Mouse (Mus musculus): ENCODE measurements around the gene C1qtnf1.
A peak's percentile ranks its signal among the peaks of the same experiment; 100 is the strongest.

Gene C1qtnf1

GRCm38 (mm10) chr11:118410479-118410878 lies 17.5 kb upstream of the C1qtnf1 start:
- DNase-seq (ENCODE audit: low read depth, low spot score): no peak

DNA sequence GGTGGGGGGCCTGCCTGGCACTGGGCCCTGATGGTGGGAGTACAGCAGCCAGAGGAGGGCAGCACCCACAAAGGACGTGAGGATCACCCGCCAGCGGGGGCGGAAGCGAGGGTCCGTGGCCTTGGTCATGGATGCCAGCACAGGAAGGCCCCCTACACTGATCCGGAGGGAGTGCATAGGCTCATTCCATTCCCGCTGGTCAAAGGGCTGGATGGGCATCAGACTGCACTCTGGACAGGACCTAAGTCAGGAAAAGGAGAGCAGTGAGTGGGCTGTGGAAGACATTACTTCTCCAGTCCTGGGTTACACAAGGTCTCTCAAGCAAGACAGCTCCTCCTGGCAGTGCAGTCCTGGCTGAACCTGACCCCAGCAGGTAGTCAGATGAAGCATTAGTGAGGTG lies 16.7 kb upstream of the C1qtnf1 start:
- no peak for DNase-seq (ENCODE audit: low read depth, low spot score)

DNA sequence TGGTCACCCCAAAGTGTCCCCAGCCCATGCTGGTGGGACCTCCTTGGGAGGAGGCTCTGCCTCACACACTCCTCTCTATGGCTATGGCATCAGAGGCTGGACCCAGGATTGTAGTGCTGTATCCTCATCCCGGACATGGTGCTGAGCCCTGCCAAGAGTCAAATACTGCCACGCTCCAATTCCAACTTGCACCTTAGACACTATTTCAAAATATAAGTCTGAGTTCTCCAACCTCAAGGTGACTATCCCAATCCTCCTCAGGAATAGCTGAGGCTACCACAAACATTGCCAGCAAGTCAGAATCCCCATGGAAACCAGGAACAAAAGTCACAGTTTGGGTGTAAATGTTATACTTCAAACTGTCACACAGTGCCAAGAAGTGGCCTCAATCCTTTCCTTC lies 15.4 kb upstream of the C1qtnf1 start:
- no peak for DNase-seq (ENCODE audit: low read depth, low spot score)

- DNase-seq (ENCODE audit: low read depth, low spot score): peak; percentile 82
Measured at GRCm38 (mm10) chr11:118413055-118413454, 14.9 kb upstream of the C1qtnf1 start.

GRCm38 (mm10) chr11:118414270-118414669 lies 13.7 kb upstream of the C1qtnf1 start:
- DNase-seq (ENCODE audit: low read depth, low spot score): no peak

GRCm38 (mm10) chr11:118415630-118416029 lies 12.4 kb upstream of the C1qtnf1 start:
- no peak for DNase-seq (ENCODE audit: low read depth, low spot score)

DNA sequence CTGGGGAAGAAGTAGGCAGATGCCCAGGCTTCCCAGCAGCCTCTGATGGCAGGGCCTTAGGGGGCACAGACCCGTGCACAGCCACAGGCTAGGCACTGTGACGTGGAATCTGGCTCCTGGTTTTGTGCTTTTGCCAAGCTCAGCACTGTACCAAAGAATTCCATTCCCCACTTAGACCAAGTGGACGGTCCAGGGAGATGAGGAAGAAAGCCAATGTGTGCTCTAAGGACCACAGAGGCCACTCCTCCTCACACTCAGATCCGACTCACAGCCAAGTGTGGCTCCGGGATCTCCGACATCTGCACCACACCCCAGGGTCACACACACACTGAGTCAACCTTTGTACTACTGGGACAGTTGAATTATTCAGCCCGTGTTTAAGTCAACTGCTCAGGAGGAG lies 12.0 kb upstream of the C1qtnf1 start:
- no peak for DNase-seq (ENCODE audit: low read depth, low spot score)

DNA sequence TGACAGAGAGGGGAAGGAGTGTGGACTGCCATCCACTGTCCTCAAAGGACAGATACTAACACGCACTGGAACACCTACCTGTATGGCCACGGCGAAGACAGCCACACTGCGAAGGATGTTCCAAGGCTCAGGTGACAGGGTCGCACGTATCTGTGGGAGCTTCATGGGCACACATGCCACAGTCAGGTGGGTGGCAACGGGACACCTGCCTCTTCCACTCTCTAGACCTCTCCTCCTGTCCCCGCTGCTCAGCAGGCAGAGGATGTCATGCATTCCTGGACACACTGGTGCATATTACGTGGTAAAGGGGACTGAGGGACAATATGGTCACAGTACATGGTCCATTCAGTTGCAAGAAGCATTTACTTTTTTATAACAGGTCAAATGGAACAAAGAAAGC lies 10.5 kb upstream of the C1qtnf1 start:
- no peak for DNase-seq (ENCODE audit: low read depth, low spot score)

DNA sequence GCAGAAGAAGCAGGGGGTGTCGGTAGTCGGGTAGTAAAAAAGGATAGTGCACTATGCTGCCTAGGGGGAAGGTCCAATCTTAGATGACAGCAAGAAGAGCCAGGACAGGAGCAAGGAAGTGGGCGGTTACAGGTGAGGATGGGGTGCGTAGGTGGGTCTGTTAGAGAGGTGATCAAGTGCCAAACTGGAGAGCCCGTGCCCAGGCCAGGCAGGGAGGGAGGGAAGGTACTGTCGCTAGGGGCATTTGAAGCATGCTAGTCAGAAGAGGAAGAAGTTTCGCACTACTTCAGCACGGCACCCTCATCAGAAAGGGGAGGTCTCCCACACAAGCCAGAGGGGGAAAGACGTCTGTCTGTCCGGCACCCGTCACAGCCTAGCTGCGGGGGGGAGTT lies 9.6 kb upstream of the C1qtnf1 start:
- peak; percentile 41 for DNase-seq (ENCODE audit: low read depth, low spot score)

DNA sequence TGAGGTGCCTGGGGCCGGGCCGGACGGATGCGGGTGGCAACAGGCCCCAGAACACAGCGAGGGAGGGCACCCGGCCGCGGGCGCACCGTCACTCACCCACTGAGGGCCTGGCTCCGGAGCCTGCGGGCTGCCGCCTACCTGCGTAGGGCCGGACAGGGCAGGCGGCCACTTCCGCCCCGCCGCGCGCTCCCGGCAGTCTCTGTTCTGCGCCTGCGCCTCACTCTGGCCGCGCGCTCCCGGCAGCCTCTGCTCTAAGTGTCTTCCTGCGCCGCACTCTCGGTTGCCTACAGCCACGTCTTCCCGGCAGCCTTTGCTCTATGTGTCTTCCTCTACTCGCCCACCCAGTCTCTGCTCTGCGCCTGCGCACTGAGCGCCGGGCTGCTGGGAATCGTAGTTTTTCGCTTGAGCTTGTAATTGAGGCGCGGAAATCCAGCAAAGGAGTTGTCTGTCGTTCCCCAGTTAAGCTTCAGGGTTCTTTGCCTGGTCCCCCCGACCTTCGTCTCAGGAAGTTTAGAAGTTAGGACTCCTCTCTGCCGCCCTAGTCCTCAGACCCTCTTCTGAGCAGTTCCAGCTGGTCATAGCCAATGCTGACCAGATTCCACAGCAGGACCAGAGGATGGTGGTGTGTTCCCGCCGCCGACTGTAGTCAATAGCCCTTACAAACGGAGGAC lies 9.0 kb upstream of the C1qtnf1 start, which contains the start of gene Cant1:
Gene Cant1, minus strand, starts transcription at position 253 of the 671 bp plus-strand sequence.
- DNase-seq (ENCODE audit: low read depth, low spot score): peak; percentile 100

DNA sequence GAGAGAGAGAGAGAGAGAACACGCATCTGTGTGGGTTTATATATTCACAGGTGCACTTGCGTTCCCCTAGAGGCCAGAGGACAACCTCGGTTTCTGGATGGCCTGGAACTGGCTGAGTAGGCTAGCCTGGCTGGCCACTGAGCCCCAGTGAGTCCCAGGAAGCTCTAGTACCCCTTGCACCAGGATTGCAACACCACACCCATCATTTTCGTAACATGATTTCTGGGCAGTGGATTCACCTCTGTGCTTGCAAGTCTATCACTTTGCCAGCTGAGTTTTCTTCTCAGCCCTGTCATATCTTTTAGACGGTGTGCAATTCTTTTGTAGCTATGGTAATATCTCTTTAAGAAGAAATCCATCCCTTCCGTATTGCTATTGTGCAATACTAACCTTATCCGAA lies 7.7 kb upstream of the C1qtnf1 start:
- DNase-seq (ENCODE audit: low read depth, low spot score): no peak

DNA sequence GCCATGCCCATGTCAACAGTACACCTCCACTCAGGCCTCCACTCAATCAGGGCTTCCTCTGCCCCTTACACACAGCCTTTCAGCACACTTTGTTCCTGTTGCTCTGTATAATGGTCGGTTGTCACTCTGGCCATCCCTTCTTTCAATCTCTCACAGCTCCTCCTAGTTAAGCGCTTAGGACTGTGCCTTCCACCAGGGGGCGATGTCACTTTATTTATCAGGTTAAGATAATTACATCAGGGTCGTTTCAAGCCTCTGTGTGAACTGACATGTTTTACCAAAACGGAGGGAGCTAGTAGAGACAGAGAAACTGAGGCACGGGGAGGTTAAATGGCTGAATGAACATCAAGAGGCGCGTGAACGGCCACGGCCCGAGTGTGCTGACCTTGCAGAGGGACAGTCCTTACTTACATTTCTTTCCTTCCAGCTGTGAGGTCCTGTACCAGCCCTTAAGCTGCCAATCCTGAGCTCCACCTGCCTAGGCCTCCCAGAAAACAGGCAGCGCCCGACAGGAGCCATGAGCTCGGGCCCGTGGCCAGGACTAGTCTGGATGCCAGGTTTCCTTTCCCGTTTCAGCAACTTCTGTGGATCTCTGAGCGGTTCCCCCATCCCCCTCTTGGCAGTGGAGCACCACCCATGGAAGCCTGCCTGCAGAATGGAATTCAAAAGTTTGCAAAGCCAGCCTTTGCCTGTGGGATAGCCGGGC lies 4.6 kb upstream of the C1qtnf1 start:
- peak; percentile 91 for DNase-seq (ENCODE audit: low read depth, low spot score)

DNA sequence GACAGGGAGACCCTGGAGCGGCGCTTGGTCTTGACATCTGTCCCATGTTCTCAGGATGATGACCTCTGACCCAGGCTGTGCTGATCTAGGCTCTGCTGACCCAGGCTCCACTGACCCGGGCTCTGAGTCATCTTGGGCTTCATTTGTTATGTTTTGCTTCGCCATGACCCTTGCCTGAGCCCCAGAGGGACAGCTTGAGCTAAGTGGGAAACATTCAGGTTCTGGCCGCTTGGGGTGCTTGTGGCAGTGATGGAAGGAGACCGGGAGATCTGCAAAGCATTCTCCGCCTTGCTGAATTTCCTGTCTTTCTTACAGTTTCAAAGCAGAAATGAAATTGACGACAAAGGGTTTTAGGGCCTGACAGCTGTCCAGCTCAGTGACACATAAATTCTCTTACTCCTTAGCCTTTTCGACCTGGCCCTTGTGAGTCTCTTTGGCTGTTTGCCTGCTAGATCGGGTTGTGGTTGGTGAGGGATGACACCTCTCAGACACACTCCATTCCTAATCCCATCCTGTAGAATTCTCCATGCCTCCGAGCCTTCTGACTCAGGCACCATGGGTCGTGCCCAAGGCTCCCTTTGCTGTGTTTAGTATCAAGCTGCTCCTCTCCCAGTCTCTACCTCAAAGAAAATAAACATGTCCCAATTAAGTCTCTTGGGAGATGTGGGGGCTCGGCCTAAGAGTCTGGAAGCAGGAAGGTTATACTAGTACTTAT lies 3.2 kb upstream of the C1qtnf1 start:
- DNase-seq (ENCODE audit: low read depth, low spot score): no peak

GRCm38 (mm10) chr11:118426765-118427164 lies 1.2 kb upstream of the C1qtnf1 start:
- DNase-seq (ENCODE audit: low read depth, low spot score): no peak

DNA sequence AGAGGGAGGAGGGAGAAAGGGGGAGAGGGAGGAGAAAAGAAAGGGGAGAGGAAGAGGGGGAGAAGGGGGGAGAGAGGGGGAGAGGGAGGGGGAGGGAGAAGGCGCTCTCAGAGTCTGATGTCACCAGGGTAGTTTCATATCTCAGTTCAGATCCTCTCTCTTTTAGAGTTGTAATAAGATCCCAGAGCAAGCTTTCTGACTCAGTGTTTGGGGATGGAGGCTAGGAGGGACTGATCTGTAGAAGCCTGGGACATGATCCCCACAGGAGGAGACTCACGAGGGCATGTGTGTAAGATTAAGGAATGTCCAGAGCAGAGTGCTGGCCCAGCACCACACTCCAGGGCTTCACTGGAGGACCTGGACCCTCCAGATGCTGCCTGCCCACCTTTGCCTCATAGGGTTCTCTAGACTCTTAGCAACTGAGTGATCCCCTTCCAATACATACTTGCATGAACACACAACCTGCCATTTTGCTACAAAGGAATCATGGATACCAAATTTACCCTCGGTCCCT lies 680 bp upstream of the C1qtnf1 start:
- DNase-seq (ENCODE audit: low read depth, low spot score): no peak

GRCm38 (mm10) chr11:118428460-118428868 lies 461 bp downstream of the C1qtnf1 start:
- DNase-seq (ENCODE audit: low read depth, low spot score): peak; percentile 39

DNA sequence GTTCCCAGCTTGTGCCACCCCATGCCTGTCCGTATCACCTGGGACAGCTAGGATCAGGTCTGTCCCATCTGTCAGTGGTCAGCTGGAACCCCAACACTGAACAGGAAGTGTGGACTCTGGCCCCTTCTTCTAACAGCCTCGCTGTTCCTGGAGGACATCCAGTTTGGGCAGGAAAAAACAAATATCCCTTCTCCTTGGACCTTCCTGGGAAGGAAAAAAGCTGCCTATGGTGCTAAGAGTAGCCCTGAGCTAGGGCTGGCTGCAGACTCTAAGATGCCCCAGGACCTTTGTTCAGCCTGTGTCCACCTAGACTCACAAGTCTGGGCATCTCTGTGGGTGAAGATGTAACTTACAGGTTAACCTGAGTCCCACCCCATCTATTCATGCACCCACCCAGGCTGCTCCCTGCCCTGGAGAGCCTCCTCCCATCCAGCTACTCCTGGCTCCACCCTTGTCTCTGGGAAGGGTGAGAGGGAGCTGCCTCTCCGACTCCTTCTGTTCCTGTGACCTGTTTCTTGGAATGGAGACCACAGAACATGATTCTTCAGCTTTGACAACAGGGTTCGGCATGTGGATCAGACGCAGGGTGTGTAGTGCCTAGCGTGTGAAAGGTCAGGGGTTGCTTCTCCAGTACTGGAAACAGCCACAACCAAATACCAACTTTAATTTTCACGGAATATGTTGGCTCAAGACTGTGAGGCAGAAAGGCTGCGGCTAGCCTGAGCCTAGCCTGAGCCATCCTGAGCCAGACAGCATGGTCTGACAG lies 1.1 kb downstream of the C1qtnf1 start:
- no peak for DNase-seq (ENCODE audit: low read depth, low spot score)

GRCm38 (mm10) chr11:118430291-118430885 lies 2.4 kb downstream of the C1qtnf1 start:
- no peak for DNase-seq (ENCODE audit: low read depth, low spot score)

- no peak for DNase-seq (ENCODE audit: low read depth, low spot score)
Measured at GRCm38 (mm10) chr11:118431100-118431948, 3.3 kb downstream of the C1qtnf1 start.

DNA sequence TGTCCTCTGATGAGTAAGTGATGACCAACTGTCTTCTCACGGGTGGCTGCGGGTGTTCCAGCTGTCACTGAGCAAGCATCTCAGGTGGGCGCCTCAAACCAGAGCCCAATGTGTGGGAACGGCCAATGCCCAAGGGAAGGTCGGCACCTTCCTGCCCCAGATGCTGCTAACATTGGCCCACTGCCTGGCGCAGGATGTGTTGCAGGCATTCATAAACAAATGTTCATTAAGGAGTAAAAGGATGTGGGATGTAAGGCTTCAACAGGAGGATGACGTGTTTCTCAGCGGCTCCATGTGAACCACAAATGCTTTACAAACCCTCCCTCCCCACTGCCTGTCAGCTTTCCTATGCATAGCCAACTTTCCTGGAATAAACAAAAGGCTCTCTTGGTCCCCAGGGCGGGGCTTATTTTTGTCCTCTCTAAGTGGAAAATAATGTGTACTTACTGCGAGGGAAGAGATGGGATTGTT lies 5.4 kb downstream of the C1qtnf1 start:
- DNase-seq (ENCODE audit: low read depth, low spot score): peak; percentile 54
